Mouse (Mus musculus) kidney, postnatal 0 days (tissue): ENCODE measurements around the gene Prkce. TPM values are rescaled to one million over a fixed set of nuclear protein-coding genes. Genes with fewer than 3 reads are reported as not detected.

ENCODE experiments used
- ATAC-seq: fragments of 200-750 bp; cut with Nextera tagmentation; replicated peaks from 2 replicates; pipeline ENCODE4 v1.8.0; 2017; ENCODE audit warnings: low read depth, moderate number of reproducible peaks, moderate TSS enrichment, moderate library complexity; ENCODE audit not compliant: low FRiP score
- DNase-seq: peaks from one replicate; pipeline ENCODE4 v3.0.0-alpha.2; 2016; ENCODE audit warnings: low spot score
- H3K27ac ChIP-seq: fragments of 300-500 bp; sonication (generic); 2 replicates; pipeline ENCODE4 v1.5.1; 2014; ENCODE audit warnings: mild to moderate bottlenecking
- H3K27me3 ChIP-seq: fragments of 300-500 bp; sonication (generic); 2 replicates; pipeline ENCODE4 v1.6.1; 2014; ENCODE audit warnings: low read length, mixed read lengths; ENCODE audit not compliant: insufficient read depth
- H3K36me3 ChIP-seq: fragments of 300-500 bp; sonication (generic); 2 replicates; pipeline ENCODE4 v1.6.1; 2014; ENCODE audit warnings: low read length, mixed read lengths; ENCODE audit not compliant: insufficient read depth
- H3K4me1 ChIP-seq: fragments of 300-500 bp; sonication (generic); replicated peaks from 2 replicates; pipeline ENCODE4 v1.6.1; 2014; ENCODE audit warnings: antibody characterized with exemption, low read length, mixed read lengths; ENCODE audit not compliant: insufficient read depth
- H3K4me2 ChIP-seq: fragments of 300-500 bp; sonication (generic); 2 replicates; pipeline ENCODE4 v1.6.1; 2014; ENCODE audit warnings: mild to moderate bottlenecking, low read length, moderate library complexity, mixed read lengths
- H3K4me3 ChIP-seq: fragments of 300-500 bp; sonication (generic); replicated peaks from 2 replicates; pipeline ENCODE4 v1.5.1; 2014; ENCODE audit warnings: low read depth, low read length
- H3K9ac ChIP-seq: fragments of 300-500 bp; sonication (generic); 2 replicates; pipeline ENCODE4 v1.6.1; 2014; ENCODE audit warnings: low read depth, low read length
- H3K9me3 ChIP-seq: fragments of 300-500 bp; sonication (generic); replicated peaks from 2 replicates; pipeline ENCODE4 v1.6.1; 2016; ENCODE audit warnings: low read length, inconsistent platforms, mixed read lengths
- CTCF ChIP-seq: IDR thresholded peaks from 2 replicates; pipeline ENCODE4 v1.5.1; 2016; ENCODE audit warnings: antibody characterized with exemption, low read depth, mild to moderate bottlenecking, moderate library complexity
- WGBS: fragments of 180-500 bp; shearing (Covaris S2); extraction: QIAGEN DNeasy Blood & Tissue Kit; methylation state at CpG from one replicate; pipeline ENCODE4 v1.1.7; 2014; 5-methylcytosine and 5-hydroxymethylcytosine counted together
- polyA plus RNA-seq: library from polyadenylated mRNA; unstranded; fragments of >200 nt; fragmentation: Nextera tagmentation; extraction: Ambion mirVana; gene quantifications from 2 replicates; pipeline ENCODE4 v1.2.1, GENCODE M21; 2015

Gene Prkce
- polyA plus RNA-seq, 1 experiment from 2014 or later = 6.0 TPM

GRCm38 (mm10) chr17:86317197-86317596 is 149.6 kb downstream of the Prkce start:
- no peak overlapping the region for H3K9ac ChIP-seq
- no peak for DNase-seq
- no peak for ATAC-seq
- no peaks in the 10 kb centered on the region for H3K36me3 ChIP-seq
- peaks cover 10% of the 10 kb centered on the region; the same call in 1 of the 2 replicates for H3K4me1 ChIP-seq
- 47% methylated on average over 4 of the region's 4 CpGs for WGBS
- H3K4me3 ChIP-seq = no peak overlapping the region
- no peak overlapping the region for H3K27ac ChIP-seq
- TF ChIP-seq CTCF = no peak
- no peaks in the 10 kb centered on the region for H3K9me3 ChIP-seq
- no peak overlapping the region for H3K4me2 ChIP-seq
- no peaks in the 10 kb centered on the region for H3K27me3 ChIP-seq

GRCm38 (mm10) chr17:86319967-86320602 is 152.5 kb downstream of the Prkce start:
- Histone ChIP-seq H3K36me3 (no peaks in the 10 kb centered on the region), H3K27ac (no peak overlapping the region), H3K9ac (no peak overlapping the region), H3K4me2 (no peak overlapping the region), H3K4me3 (no peak overlapping the region), H3K4me1 (peaks cover 16% of the 10 kb centered on the region), H3K9me3 (no peaks in the 10 kb centered on the region), H3K27me3 (no peaks in the 10 kb centered on the region)
- no peak for TF ChIP-seq CTCF
- WGBS = 90% methylated on average over 13 of the region's 13 CpGs
- no peak for DNase-seq
- no peak for ATAC-seq

- DNase-seq (no peak), ATAC-seq (no peak)
- H3K27me3 ChIP-seq = no peaks in the 10 kb centered on the region
- no peak for TF ChIP-seq CTCF
- H3K4me3 ChIP-seq = no peak overlapping the region
- 31% methylated on average over 5 of the region's 5 CpGs for WGBS
- no peak overlapping the region for H3K27ac ChIP-seq
- H3K4me1 ChIP-seq = peaks cover 12% of the 10 kb centered on the region
- no peak overlapping the region for H3K4me2 ChIP-seq
- no peaks in the 10 kb centered on the region for H3K9me3 ChIP-seq
- no peaks in the 10 kb centered on the region for H3K36me3 ChIP-seq
- H3K9ac ChIP-seq = no peak overlapping the region
Measured at GRCm38 (mm10) chr17:86322840-86323239, 155.3 kb downstream of the Prkce start.

- ATAC-seq (no peak; the same call in 1 of the 2 replicates), DNase-seq (no peak)
- TF ChIP-seq CTCF = no peak
- Histone ChIP-seq H3K9me3 (no peaks in the 10 kb centered on the region), H3K4me3 (no peak overlapping the region), H3K36me3 (no peaks in the 10 kb centered on the region), H3K4me1 (peaks cover 13% of the 10 kb centered on the region), H3K27ac (no peak overlapping the region), H3K9ac (no peak overlapping the region), H3K27me3 (no peaks in the 10 kb centered on the region), H3K4me2 (no peak overlapping the region)
- 24% methylated on average over 4 of the region's 4 CpGs for WGBS
Measured at GRCm38 (mm10) chr17:86323310-86323709, 155.7 kb downstream of the Prkce start.

- DNase-seq (peak; percentile 58), ATAC-seq (peak; percentile 31; the same call in 1 of the 2 replicates)
- peaks cover 20% of the 10 kb centered on the region for H3K4me1 ChIP-seq
- no peak overlapping the region for H3K27ac ChIP-seq
- no peak overlapping the region for H3K4me2 ChIP-seq
- no peak overlapping the region for H3K9ac ChIP-seq
- H3K36me3 ChIP-seq = no peaks in the 10 kb centered on the region
- no peak for TF ChIP-seq CTCF
- H3K9me3 ChIP-seq = no peaks in the 10 kb centered on the region
- H3K4me3 ChIP-seq = no peak overlapping the region
- H3K27me3 ChIP-seq = no peaks in the 10 kb centered on the region
- WGBS = 30% methylated on average over 6 of the region's 6 CpGs
Measured at GRCm38 (mm10) chr17:86323909-86324686, 156.5 kb downstream of the Prkce start.

GRCm38 (mm10) chr17:86324756-86325155 is 157.2 kb downstream of the Prkce start:
- H3K4me1 ChIP-seq = peaks cover 27% of the 10 kb centered on the region
- no peaks in the 10 kb centered on the region for H3K9me3 ChIP-seq
- H3K9ac ChIP-seq = no peak overlapping the region
- H3K27me3 ChIP-seq = no peaks in the 10 kb centered on the region
- ATAC-seq = no peak
- H3K4me3 ChIP-seq = no peak overlapping the region
- no peak overlapping the region for H3K4me2 ChIP-seq
- H3K36me3 ChIP-seq = no peaks in the 10 kb centered on the region
- DNase-seq = peak; percentile 52
- WGBS = 36% methylated on average over 7 of the region's 7 CpGs
- no peak overlapping the region for H3K27ac ChIP-seq
- no peak for TF ChIP-seq CTCF
